Mouse (Mus musculus): ENCODE results near the gene Itpa. TPM values are rescaled to one million over a fixed set of nuclear protein-coding genes. Genes with fewer than 3 reads are reported as not detected.

Itpa gene
- polyA plus RNA-seq (2014; fragmentation: Nextera tagmentation; extraction: Ambion mirVana): 90.4 and 98.7 TPM in 2 replicates

DNA sequence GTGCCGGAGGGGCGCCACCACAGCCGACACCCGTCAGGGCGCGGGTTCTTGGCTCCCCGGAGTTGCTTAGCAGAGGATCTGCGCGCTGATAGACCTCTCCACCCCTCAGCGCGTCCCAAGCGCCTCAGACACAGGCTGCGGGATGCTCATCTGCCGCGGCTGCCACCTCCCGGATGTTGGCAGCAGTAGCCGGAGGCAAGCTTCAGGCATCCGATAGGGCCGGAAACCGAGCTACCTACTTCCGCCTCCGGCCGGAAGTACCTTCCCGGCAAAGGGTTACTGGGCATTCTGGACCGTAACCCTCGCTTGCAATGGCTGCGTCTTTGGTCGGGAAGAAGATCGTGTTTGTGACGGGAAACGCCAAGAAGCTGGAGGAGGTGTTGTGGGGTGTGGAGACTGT lies at the start of gene Itpa:
TSS of gene Itpa (plus strand) at position 52 of the 400 bp plus-strand sequence.
- Histone ChIP-seq H3K27ac (replicated peaks; ENCODE audit: low read depth, low read length) (peak within 1 kb of the TSS; percentile 79), H3K4me1 (ENCODE audit: control insufficient read depth, insufficient read depth, low read length) (peaks cover 19% of the 10 kb centered on the region), H3K4me2 (ENCODE audit: low read depth, low read length) (peak within 1 kb of the TSS; percentile 68), H3K9me3 (ENCODE audit: control insufficient read depth, low read length) (no peaks in the 10 kb centered on the region), H3K36me3 (ENCODE audit: control insufficient read depth, insufficient read depth, low read length) (peaks cover 19% of the 10 kb centered on the region), H3K9ac (ENCODE audit: low read depth, low read length) (peak within 1 kb of the TSS; percentile 83), H3K27me3 (replicated peaks; ENCODE audit: control insufficient read depth, insufficient read depth, low read length) (no peaks in the 10 kb centered on the region), H3K4me3 (ENCODE audit: low read depth, low read length) (peak within 1 kb of the TSS; percentile 65)
- 1% methylated on average over 30 of the region's 31 CpGs for WGBS
- DNase-seq (ENCODE audit: low spot score) (peak; percentile 96), ATAC-seq (ENCODE audit: low read depth) (peak; percentile 64)

DNA sequence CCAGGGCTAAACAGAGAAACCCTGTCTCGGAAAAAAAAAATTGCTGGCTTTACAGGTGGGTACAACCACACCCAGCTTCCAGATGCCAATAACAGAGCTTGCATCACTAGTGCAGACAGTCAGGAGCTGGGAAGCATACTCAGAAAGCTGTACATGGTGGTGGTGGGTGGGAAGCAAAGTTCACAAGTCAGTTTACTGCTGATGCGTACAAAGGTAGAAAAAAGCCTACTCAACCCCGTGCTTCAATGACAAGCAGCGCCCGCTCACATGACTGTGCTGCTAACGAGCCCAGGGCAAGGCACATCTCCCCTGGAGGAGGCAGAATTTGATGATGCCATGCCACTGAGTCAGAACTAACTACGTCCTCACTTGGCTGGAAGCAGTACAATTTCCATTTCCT lies 48.4 kb upstream of the Itpa start:
- 95% methylated on average over 7 of the region's 7 CpGs for WGBS
- Histone ChIP-seq H3K27me3 (replicated peaks; ENCODE audit: control insufficient read depth, insufficient read depth, low read length) (no peaks in the 10 kb centered on the region), H3K36me3 (ENCODE audit: control insufficient read depth, insufficient read depth, low read length) (peaks cover 50% of the 10 kb centered on the region), H3K4me2 (ENCODE audit: low read depth, low read length) (no peak overlapping the region), H3K9ac (ENCODE audit: low read depth, low read length) (no peak overlapping the region), H3K4me1 (ENCODE audit: control insufficient read depth, insufficient read depth, low read length) (no peaks in the 10 kb centered on the region), H3K9me3 (ENCODE audit: control insufficient read depth, low read length) (no peaks in the 10 kb centered on the region), H3K27ac (replicated peaks; ENCODE audit: low read depth, low read length) (no peak overlapping the region), H3K4me3 (ENCODE audit: low read depth, low read length) (no peak overlapping the region)
- no peak for ATAC-seq (ENCODE audit: low read depth)
- DNase-seq (ENCODE audit: low spot score): no peak

GRCm38 (mm10) chr2:130628424-130628823 lies 39.0 kb upstream of the Itpa start:
- WGBS: 67% methylated on average over 3 of the region's 3 CpGs
- H3K9me3 ChIP-seq (ENCODE audit: control insufficient read depth, low read length): no peaks in the 10 kb centered on the region
- peak overlapping the region; percentile 91 for H3K4me2 ChIP-seq (ENCODE audit: low read depth, low read length)
- H3K4me1 ChIP-seq (ENCODE audit: control insufficient read depth, insufficient read depth, low read length): peaks cover 5% of the 10 kb centered on the region
- H3K36me3 ChIP-seq (ENCODE audit: control insufficient read depth, insufficient read depth, low read length): peaks cover 36% of the 10 kb centered on the region
- H3K9ac ChIP-seq (ENCODE audit: low read depth, low read length): no peak overlapping the region
- H3K4me3 ChIP-seq (ENCODE audit: low read depth, low read length): peak overlapping the region; percentile 96; the same call in 1 of the 2 replicates
- H3K27ac ChIP-seq (replicated peaks; ENCODE audit: low read depth, low read length): no peak overlapping the region
- no peak for DNase-seq (ENCODE audit: low spot score)
- H3K27me3 ChIP-seq (replicated peaks; ENCODE audit: control insufficient read depth, insufficient read depth, low read length): no peaks in the 10 kb centered on the region
- no peak for ATAC-seq (ENCODE audit: low read depth)

- DNase-seq (ENCODE audit: low spot score) (no peak), ATAC-seq (ENCODE audit: low read depth) (peak; percentile 35)
- Histone ChIP-seq H3K4me3 (ENCODE audit: low read depth, low read length) (peak overlapping the region; percentile 96), H3K9ac (ENCODE audit: low read depth, low read length) (peak overlapping the region; percentile 95), H3K27me3 (replicated peaks; ENCODE audit: control insufficient read depth, insufficient read depth, low read length) (peaks cover 8% of the 10 kb centered on the region), H3K27ac (replicated peaks; ENCODE audit: low read depth, low read length) (peak overlapping the region; percentile 81), H3K9me3 (ENCODE audit: control insufficient read depth, low read length) (no peaks in the 10 kb centered on the region), H3K4me2 (ENCODE audit: low read depth, low read length) (peak overlapping the region; percentile 91), H3K4me1 (ENCODE audit: control insufficient read depth, insufficient read depth, low read length) (peaks cover 7% of the 10 kb centered on the region), H3K36me3 (ENCODE audit: control insufficient read depth, insufficient read depth, low read length) (peaks cover 36% of the 10 kb centered on the region)
- WGBS: 2% methylated on average over 33 of the region's 37 CpGs
Measured at GRCm38 (mm10) chr2:130629080-130629838, 38.2 kb upstream of the Itpa start.

DNA sequence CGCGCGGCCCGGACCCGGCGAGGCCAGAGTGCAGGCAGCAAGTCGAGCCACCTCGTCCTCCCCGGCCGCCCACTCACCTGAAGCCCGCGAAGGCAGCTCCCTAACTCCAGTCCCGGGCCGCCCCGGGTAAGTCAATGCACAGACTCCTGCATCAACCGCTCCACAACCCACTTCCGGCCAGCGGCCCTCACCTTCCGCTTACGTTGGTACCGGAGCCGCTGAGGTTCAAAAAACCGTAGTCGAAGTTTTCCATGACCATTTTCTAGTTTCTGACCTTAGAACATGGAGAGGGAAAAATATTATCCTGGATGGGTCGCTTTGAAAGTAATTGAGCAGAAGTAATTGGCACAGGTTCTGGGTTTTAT lies 37.6 kb upstream of the Itpa start, which contains the start of the genes Fastkd5 and Ubox5:
TSS of gene Fastkd5 (minus strand) at position 189 of the 365 bp plus-strand sequence.
TSS of gene Ubox5 (minus strand) at position 200 of the 365 bp plus-strand sequence.
- Histone ChIP-seq H3K4me1 (ENCODE audit: control insufficient read depth, insufficient read depth, low read length) (peaks cover 12% of the 10 kb centered on the region), H3K9me3 (ENCODE audit: control insufficient read depth, low read length) (no peaks in the 10 kb centered on the region), H3K4me2 (ENCODE audit: low read depth, low read length) (peak within 1 kb of the TSS; percentile 91), H3K36me3 (ENCODE audit: control insufficient read depth, insufficient read depth, low read length) (peaks cover 34% of the 10 kb centered on the region), H3K4me3 (ENCODE audit: low read depth, low read length) (peak within 1 kb of the TSS; percentile 96), H3K9ac (ENCODE audit: low read depth, low read length) (peak within 1 kb of the TSS; percentile 95), H3K27ac (replicated peaks; ENCODE audit: low read depth, low read length) (peak within 1 kb of the TSS; percentile 81), H3K27me3 (replicated peaks; ENCODE audit: control insufficient read depth, insufficient read depth, low read length) (peaks cover 13% of the 10 kb centered on the region)
- ATAC-seq (ENCODE audit: low read depth) (peak; percentile 90), DNase-seq (ENCODE audit: low spot score) (peak; percentile 93)
- WGBS: under 1% methylated on average over 25 of the region's 25 CpGs

DNA sequence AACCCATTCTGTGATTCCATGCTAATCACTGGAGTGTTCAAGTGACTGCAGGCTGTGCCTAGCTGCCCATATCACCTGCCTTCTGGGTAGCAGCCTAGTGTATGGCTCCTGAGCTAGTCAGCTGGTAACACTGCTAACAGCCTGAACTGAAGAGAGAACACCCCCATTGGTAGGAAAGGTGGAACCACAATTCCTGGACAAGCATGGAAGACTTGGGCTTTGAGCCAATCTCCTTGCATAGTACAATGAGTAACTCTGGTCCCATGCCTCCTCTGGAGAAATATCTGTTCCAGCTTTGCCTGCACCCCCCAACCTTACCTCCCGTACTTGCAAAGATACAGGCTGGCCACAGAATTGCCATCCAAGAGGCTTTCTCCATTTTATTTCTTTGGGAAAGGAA lies 35.0 kb upstream of the Itpa start:
- Histone ChIP-seq H3K9me3 (ENCODE audit: control insufficient read depth, low read length) (no peaks in the 10 kb centered on the region), H3K4me1 (ENCODE audit: control insufficient read depth, insufficient read depth, low read length) (peaks cover 21% of the 10 kb centered on the region), H3K9ac (ENCODE audit: low read depth, low read length) (no peak overlapping the region), H3K27ac (replicated peaks; ENCODE audit: low read depth, low read length) (no peak overlapping the region), H3K4me3 (ENCODE audit: low read depth, low read length) (no peak overlapping the region), H3K27me3 (replicated peaks; ENCODE audit: control insufficient read depth, insufficient read depth, low read length) (peaks cover 38% of the 10 kb centered on the region), H3K36me3 (ENCODE audit: control insufficient read depth, insufficient read depth, low read length) (peaks cover 10% of the 10 kb centered on the region), H3K4me2 (ENCODE audit: low read depth, low read length) (no peak overlapping the region)
- no peak for DNase-seq (ENCODE audit: low spot score)
- no peak for ATAC-seq (ENCODE audit: low read depth)
- 78% methylated on average over 1 of the region's 1 CpGs for WGBS

DNA sequence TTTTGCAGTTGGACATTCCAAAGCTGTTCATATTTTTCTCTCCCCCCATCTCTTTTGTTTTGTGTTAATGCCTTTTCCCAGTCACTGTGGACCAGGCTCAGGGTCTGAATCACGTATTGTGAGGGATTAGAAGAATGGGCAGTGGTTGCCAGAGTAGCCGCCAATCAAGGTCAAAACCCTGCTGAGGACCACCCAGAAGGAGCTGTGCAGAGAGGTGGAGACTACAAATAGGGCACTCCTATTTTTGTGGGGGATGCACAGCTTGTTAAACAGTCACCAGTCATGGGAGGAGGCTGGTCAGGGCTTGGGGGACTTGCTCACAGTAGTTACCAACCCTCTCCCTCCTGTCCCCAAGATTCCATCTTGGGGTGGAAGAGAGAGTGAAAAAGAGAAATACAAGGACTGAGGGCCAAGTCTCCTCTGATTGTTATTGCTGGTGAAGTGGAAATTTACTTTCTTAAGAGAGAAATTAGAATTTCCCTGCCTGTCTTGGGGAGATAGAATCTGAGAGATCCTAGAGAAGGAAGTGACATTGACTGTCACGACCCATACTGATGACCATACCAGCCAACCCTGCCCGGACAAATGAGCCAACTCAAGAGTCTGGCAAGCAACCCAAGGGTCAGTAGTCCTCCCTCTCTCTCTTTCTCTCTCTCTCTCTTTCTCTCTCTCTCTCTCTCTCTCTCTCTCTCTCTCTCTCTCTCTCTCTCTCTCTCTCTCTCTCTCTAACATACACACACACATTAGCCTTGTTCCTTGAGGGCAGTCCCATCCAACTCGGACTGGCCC lies 34.3 kb upstream of the Itpa start:
- Histone ChIP-seq H3K27me3 (replicated peaks; ENCODE audit: control insufficient read depth, insufficient read depth, low read length) (peaks cover 44% of the 10 kb centered on the region), H3K9ac (ENCODE audit: low read depth, low read length) (no peak overlapping the region), H3K9me3 (ENCODE audit: control insufficient read depth, low read length) (no peaks in the 10 kb centered on the region), H3K4me1 (ENCODE audit: control insufficient read depth, insufficient read depth, low read length) (peaks cover 21% of the 10 kb centered on the region), H3K27ac (replicated peaks; ENCODE audit: low read depth, low read length) (no peak overlapping the region), H3K4me2 (ENCODE audit: low read depth, low read length) (no peak overlapping the region), H3K4me3 (ENCODE audit: low read depth, low read length) (no peak overlapping the region), H3K36me3 (ENCODE audit: control insufficient read depth, insufficient read depth, low read length) (peaks cover 3% of the 10 kb centered on the region; the same call in 1 of the 2 replicates)
- DNase-seq (ENCODE audit: low spot score): no peak
- 52% methylated on average over 5 of the region's 5 CpGs for WGBS
- ATAC-seq (ENCODE audit: low read depth): no peak

DNA sequence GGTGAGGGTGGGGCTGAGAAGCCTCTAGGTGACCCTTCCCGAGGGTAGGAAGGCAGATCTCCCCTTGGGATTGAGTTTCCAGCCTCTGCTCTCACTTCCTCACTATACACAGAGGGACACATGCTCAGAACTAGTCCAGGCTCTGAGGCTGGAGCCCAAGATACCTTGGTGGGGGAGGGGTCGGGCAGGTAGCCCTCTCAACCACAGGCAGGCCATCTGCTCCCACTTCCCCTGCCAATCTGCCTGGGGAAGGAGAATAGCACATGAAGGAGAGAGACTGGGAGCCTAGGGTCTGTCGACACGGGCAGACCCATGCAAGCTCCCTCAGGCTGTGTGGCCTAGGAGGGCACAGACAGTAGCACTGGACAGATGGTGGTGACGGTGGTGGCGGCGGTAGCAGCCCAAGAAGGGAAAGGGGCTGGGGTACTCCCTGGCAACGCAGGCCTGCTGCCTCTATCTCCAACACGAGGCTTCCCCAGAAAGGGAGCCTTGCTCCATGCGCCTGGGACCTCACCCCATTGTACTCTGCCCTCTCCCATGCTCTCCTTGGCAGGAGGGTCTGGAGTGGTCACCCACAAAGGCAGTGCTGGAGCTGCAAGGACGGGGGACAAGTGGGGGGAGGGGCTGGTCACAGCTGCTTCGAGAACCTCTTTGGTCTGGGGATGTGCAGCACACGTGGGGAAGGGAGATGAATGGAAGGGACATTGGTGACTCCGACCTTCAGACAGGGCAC lies 33.2 kb upstream of the Itpa start:
- Histone ChIP-seq H3K9me3 (ENCODE audit: control insufficient read depth, low read length) (no peaks in the 10 kb centered on the region), H3K9ac (ENCODE audit: low read depth, low read length) (peak overlapping the region; percentile 70), H3K27ac (replicated peaks; ENCODE audit: low read depth, low read length) (no peak overlapping the region), H3K27me3 (replicated peaks; ENCODE audit: control insufficient read depth, insufficient read depth, low read length) (peaks cover 44% of the 10 kb centered on the region), H3K36me3 (ENCODE audit: control insufficient read depth, insufficient read depth, low read length) (no peaks in the 10 kb centered on the region), H3K4me2 (ENCODE audit: low read depth, low read length) (peak overlapping the region; percentile 84), H3K4me1 (ENCODE audit: control insufficient read depth, insufficient read depth, low read length) (peaks cover 15% of the 10 kb centered on the region), H3K4me3 (ENCODE audit: low read depth, low read length) (peak overlapping the region; percentile 45)
- 9% methylated on average over 11 of the region's 14 CpGs for WGBS
- DNase-seq (ENCODE audit: low spot score) (no peak), ATAC-seq (ENCODE audit: low read depth) (no peak)

Data from embryonic facial prominence, embryonic 14.5 days (tissue).